Mouse (Mus musculus): Measurements from ENCODE around the gene Gm11564. TPM values are rescaled to one million over a fixed set of nuclear protein-coding genes. Genes with fewer than 3 reads are reported as not detected.
"Not testable (repeated sequence)": the region's sequence is repeated elsewhere in the genome, so short reads cannot be mapped to it uniquely, and the experiment has no call there.

Gm11564 gene
- not detected in 2 replicates for polyA plus RNA-seq (2014; fragmentation: Nextera tagmentation; extraction: Ambion mirVana)

DNA sequence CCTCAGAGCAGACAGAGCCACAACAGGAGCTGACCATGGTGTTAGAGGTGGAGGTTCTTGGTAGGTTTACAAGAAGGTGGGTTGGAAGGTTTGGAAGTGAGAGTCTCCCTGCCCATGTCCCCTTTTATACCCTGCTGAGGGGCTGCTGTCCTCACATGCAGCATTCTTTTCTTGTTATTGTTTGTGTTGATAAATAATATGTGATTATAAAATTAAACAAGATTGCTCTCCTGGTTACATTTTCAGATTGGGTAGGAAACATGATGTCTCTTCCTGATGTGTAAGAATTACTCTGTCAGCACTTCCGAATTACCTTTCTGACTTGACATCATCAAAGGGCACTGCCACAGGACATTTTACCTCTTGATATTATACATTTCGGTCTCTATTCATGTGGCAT, at the start of gene Gm11564:
Gene Gm11564 (minus strand): TSS at position 101 of the 400 bp plus-strand sequence.
- H3K36me3 ChIP-seq (ENCODE audit: control insufficient read depth, insufficient read depth, low read length); ATAC-seq (ENCODE audit: low read depth); H3K4me1 ChIP-seq (ENCODE audit: control insufficient read depth, insufficient read depth, low read length): not testable (repeated sequence)

DNA sequence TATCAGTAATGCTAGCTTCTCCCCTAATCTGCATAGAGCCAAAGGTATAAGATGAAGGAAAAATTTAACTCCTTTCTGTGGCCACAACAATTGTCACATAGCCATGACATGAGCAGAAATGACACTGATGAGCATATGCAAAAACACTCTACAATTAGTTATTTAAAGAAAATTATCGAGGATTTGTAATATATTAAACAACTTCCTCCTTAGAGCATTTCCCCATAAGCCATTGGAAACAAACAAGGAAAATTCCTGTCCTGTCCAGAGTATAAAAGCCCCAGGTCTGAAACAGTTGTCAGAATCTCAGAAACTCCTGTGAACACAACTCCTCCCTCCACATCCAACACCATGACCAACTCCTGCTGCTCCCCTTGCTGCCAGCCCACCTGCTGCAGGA, 48.7 kb upstream of the Gm11564 start, which contains the start of gene Gm11559:
Gene Gm11559 (plus strand): TSS at position 301 of the 400 bp plus-strand sequence.
- H3K27ac ChIP-seq (ENCODE audit: low read depth, low read length); H3K4me1 ChIP-seq (ENCODE audit: control insufficient read depth, insufficient read depth, low read length); H3K36me3 ChIP-seq (ENCODE audit: control insufficient read depth, insufficient read depth, low read length); H3K9me3 ChIP-seq (ENCODE audit: control insufficient read depth, low read length); H3K9ac ChIP-seq (replicated peaks; ENCODE audit: low read depth, low read length); ATAC-seq (ENCODE audit: low read depth); H3K4me3 ChIP-seq (ENCODE audit: low read depth, low read length); H3K27me3 ChIP-seq (ENCODE audit: control insufficient read depth, insufficient read depth, low read length); H3K4me2 ChIP-seq (ENCODE audit: low read depth, low read length): not testable (repeated sequence)
- WGBS: 63% methylated on average over 1 of the region's 1 CpGs

More for the DNA sequence above, at the start of gene Gm11564:
- H3K27ac ChIP-seq (ENCODE audit: low read depth, low read length); H3K4me3 ChIP-seq (ENCODE audit: low read depth, low read length); H3K27me3 ChIP-seq (ENCODE audit: control insufficient read depth, insufficient read depth, low read length); H3K9ac ChIP-seq (replicated peaks; ENCODE audit: low read depth, low read length); H3K9me3 ChIP-seq (ENCODE audit: control insufficient read depth, low read length); H3K4me2 ChIP-seq (ENCODE audit: low read depth, low read length): not testable (repeated sequence)
- WGBS: 89% methylated on average over 2 of the region's 2 CpGs

DNA sequence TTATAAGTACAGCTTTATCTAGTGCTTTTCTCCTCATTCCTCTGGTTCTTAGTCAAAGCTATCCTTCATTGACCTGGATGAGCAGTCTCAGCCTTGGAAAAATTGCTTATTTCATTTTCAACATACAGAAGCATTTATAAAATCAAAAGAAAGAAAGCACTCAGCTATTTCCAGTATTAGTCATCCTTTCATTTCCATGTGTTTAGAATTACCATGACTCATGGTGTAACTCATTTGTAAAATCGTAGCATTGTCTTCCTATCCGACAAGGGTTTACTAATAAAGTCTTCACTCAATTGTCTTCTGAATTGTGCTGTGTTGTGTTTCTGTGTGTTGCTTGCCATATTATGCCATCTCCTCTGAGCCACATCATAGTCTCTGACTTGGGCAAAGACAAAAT, 43.3 kb upstream of the Gm11564 start:
- ATAC-seq (ENCODE audit: low read depth): no peak
- Histone ChIP-seq H3K4me1 (ENCODE audit: control insufficient read depth, insufficient read depth, low read length) (no peaks in the 10 kb centered on the region), H3K27me3 (ENCODE audit: control insufficient read depth, insufficient read depth, low read length) (no peaks in the 10 kb centered on the region), H3K9ac (replicated peaks; ENCODE audit: low read depth, low read length) (no peak overlapping the region), H3K36me3 (ENCODE audit: control insufficient read depth, insufficient read depth, low read length) (no peaks in the 10 kb centered on the region), H3K4me3 (ENCODE audit: low read depth, low read length) (no peak overlapping the region), H3K27ac (ENCODE audit: low read depth, low read length) (no peak overlapping the region), H3K9me3 (ENCODE audit: control insufficient read depth, low read length) (no peaks in the 10 kb centered on the region), H3K4me2 (ENCODE audit: low read depth, low read length) (no peak overlapping the region)
- 80% methylated on average over 2 of the region's 2 CpGs for WGBS

DNA sequence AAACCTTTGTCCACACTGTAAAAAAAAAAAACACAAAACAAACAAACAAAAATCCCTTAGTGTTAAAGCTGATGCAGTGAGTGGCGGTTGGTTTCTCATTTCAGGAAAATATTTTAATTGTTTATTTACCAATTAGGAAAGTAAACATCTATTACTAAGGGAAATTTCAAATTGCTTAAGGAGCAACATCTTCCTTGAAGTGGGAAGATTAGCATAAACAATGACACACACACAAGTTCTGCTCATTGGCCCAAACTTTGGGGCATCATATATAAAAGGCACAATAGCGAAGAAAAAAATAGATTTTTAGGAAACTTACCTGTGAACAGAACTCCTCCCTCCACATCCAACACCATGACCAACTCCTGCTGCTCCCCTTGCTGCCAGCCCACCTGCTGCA, 42.2 kb upstream of the Gm11564 start, which contains the start of gene Gm11568:
Gene Gm11568 (plus strand): TSS at position 301 of the 400 bp plus-strand sequence.
- Histone ChIP-seq H3K4me3 (ENCODE audit: low read depth, low read length) (no peak within 1 kb of the TSS), H3K9ac (replicated peaks; ENCODE audit: low read depth, low read length) (no peak within 1 kb of the TSS), H3K4me2 (ENCODE audit: low read depth, low read length) (no peak within 1 kb of the TSS), H3K27ac (ENCODE audit: low read depth, low read length) (no peak within 1 kb of the TSS), H3K36me3 (ENCODE audit: control insufficient read depth, insufficient read depth, low read length) (no peaks in the 10 kb centered on the region), H3K27me3 (ENCODE audit: control insufficient read depth, insufficient read depth, low read length) (no peaks in the 10 kb centered on the region), H3K9me3 (ENCODE audit: control insufficient read depth, low read length) (no peaks in the 10 kb centered on the region), H3K4me1 (ENCODE audit: control insufficient read depth, insufficient read depth, low read length) (no peaks in the 10 kb centered on the region)
- no peak for ATAC-seq (ENCODE audit: low read depth)
- 92% methylated on average over 2 of the region's 2 CpGs for WGBS

DNA sequence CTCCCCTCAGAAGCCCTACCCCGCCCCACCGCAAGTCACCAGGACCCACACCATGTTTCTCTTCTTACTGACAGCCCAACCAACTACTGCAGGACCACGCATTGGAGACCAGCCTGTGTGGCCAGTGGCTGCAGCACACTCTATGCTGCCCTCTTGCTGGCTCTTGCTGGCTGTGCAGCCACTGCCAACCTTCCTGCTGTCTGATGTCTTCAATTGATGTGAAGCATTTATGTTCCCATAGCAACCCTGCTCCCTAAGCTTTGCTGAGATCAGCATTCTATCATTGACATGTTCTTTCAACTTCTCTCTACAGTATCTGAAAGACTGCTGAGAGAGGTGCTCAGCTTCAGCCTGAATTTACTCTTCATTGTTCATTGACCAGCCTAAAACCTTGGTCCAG, 38.7 kb upstream of the Gm11564 start:
- no peaks in the 10 kb centered on the region for H3K36me3 ChIP-seq (ENCODE audit: control insufficient read depth, insufficient read depth, low read length)
- no peak overlapping the region for H3K9ac ChIP-seq (replicated peaks; ENCODE audit: low read depth, low read length)
- 68% methylated on average over 3 of the region's 3 CpGs for WGBS
- H3K4me1 ChIP-seq (ENCODE audit: control insufficient read depth, insufficient read depth, low read length): no peaks in the 10 kb centered on the region
- ATAC-seq (ENCODE audit: low read depth): no peak
- H3K9me3 ChIP-seq (ENCODE audit: control insufficient read depth, low read length): no peaks in the 10 kb centered on the region
- H3K27me3 ChIP-seq (ENCODE audit: control insufficient read depth, insufficient read depth, low read length): no peaks in the 10 kb centered on the region
- no peak overlapping the region for H3K4me2 ChIP-seq (ENCODE audit: low read depth, low read length)
- H3K4me3 ChIP-seq (ENCODE audit: low read depth, low read length): no peak overlapping the region
- H3K27ac ChIP-seq (ENCODE audit: low read depth, low read length): no peak overlapping the region

DNA sequence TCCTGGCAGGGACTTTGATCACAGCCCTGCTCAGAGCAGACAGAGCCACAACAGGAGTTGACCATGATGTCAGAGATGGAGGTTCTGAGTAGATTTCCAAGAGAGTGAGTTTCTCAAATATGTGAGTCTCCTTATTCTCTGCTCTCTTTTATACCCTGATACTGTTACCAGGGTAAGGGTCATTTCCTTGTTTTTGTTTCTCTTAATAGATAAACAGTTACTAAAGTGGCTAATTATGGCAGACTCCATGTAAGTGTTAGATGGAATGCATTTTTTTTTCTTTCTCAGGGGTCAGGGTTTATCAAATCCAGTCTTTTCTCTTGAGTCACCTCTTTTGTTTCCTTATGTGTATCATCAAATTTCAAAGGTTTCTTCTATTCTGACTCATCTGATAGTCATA, 36.0 kb upstream of the Gm11564 start, which contains the start of gene Krtap4-16:
Gene Krtap4-16 (minus strand): TSS at position 101 of the 400 bp plus-strand sequence.
- no peaks in the 10 kb centered on the region for H3K27me3 ChIP-seq (ENCODE audit: control insufficient read depth, insufficient read depth, low read length)
- H3K36me3 ChIP-seq (ENCODE audit: control insufficient read depth, insufficient read depth, low read length): no peaks in the 10 kb centered on the region
- no peak within 1 kb of the TSS for H3K4me3 ChIP-seq (ENCODE audit: low read depth, low read length)
- no peak for ATAC-seq (ENCODE audit: low read depth)
- no peak within 1 kb of the TSS for H3K9ac ChIP-seq (replicated peaks; ENCODE audit: low read depth, low read length)
- H3K4me1 ChIP-seq (ENCODE audit: control insufficient read depth, insufficient read depth, low read length): no peaks in the 10 kb centered on the region
- H3K9me3 ChIP-seq (ENCODE audit: control insufficient read depth, low read length): no peaks in the 10 kb centered on the region
- H3K27ac ChIP-seq (ENCODE audit: low read depth, low read length): no peak within 1 kb of the TSS
- H3K4me2 ChIP-seq (ENCODE audit: low read depth, low read length): no peak within 1 kb of the TSS

DNA sequence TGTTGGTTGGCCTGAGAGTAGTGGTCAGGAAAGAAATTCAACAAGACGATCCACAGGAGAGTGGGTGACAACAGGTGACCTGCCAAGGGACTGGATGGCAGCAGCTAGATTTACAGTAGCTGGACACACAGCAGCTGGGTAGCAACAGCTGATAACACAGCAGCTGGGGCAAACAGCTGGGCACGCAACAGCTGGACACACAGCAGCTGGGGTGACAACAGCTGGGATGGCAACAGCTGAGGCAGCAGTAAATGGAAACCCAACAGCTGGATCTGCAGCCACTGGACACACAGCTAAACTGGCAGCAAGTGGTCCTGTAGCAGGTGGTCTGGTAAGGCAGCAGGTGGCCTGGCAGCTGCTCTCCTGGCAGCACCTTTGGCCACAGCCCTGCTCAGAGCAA, 31.3 kb upstream of the Gm11564 start:
- Histone ChIP-seq H3K27me3 (ENCODE audit: control insufficient read depth, insufficient read depth, low read length) (no peaks in the 10 kb centered on the region), H3K4me1 (ENCODE audit: control insufficient read depth, insufficient read depth, low read length) (no peaks in the 10 kb centered on the region), H3K27ac (ENCODE audit: low read depth, low read length) (no peak overlapping the region), H3K9ac (replicated peaks; ENCODE audit: low read depth, low read length) (no peak overlapping the region), H3K36me3 (ENCODE audit: control insufficient read depth, insufficient read depth, low read length) (no peaks in the 10 kb centered on the region), H3K9me3 (ENCODE audit: control insufficient read depth, low read length) (no peaks in the 10 kb centered on the region), H3K4me2 (ENCODE audit: low read depth, low read length) (no peak overlapping the region), H3K4me3 (ENCODE audit: low read depth, low read length) (no peak overlapping the region)
- ATAC-seq (ENCODE audit: low read depth): no peak
- WGBS: 91% methylated on average over 2 of the region's 2 CpGs

DNA sequence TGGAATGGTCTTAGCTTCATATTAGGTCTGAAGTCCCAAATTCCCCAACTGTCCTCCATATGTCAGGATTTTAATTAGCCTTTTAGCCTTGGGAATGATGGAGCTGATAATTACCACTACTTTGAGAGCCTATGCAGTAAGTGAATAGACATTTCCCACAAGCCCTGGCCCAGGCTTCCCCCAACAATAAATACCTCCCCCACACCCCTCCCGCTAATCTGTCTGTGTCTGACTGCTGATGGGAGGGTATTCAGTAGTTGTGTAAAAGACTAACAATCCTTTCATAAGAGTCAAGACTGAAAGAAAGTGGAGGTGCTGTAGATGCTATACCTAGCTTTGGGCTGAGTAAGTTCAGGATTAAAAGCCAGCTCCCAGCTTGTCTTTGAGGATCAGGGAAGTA, 26.7 kb upstream of the Gm11564 start:
- WGBS: 10% methylated on average over 1 of the region's 1 CpGs
- Histone ChIP-seq H3K4me2 (ENCODE audit: low read depth, low read length) (no peak overlapping the region), H3K4me3 (ENCODE audit: low read depth, low read length) (no peak overlapping the region), H3K9me3 (ENCODE audit: control insufficient read depth, low read length) (no peaks in the 10 kb centered on the region), H3K27ac (ENCODE audit: low read depth, low read length) (no peak overlapping the region), H3K36me3 (ENCODE audit: control insufficient read depth, insufficient read depth, low read length) (no peaks in the 10 kb centered on the region), H3K27me3 (ENCODE audit: control insufficient read depth, insufficient read depth, low read length) (no peaks in the 10 kb centered on the region), H3K4me1 (ENCODE audit: control insufficient read depth, insufficient read depth, low read length) (no peaks in the 10 kb centered on the region), H3K9ac (replicated peaks; ENCODE audit: low read depth, low read length) (no peak overlapping the region)
- ATAC-seq (ENCODE audit: low read depth): no peak

DNA sequence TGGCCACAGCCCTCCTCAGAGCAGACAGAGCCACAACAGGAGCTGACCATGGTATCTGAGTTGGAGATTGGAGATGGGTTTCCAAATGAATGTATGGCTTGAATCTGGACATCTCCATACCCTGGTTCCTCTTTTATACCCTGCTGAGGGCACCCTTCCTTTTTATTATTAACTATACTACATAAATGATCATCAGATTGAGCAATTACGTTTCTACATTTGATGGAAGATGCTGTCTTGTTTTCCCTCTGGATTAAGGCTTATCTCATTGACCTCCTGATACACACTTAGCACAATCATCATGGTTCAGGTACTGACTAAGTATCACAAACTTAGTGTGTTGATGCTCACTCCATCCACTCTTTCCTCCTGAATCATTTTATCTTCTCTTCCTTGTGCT, 22.5 kb upstream of the Gm11564 start, which contains the start of gene 2300003K06Rik:
Gene 2300003K06Rik (minus strand): TSS at position 101 of the 400 bp plus-strand sequence.
- 81% methylated on average over 1 of the region's 1 CpGs for WGBS
- ATAC-seq (ENCODE audit: low read depth): no peak

More for the DNA sequence above, 22.5 kb upstream of the Gm11564 start, which contains the start of gene 2300003K06Rik:
- Histone ChIP-seq H3K4me2 (ENCODE audit: low read depth, low read length) (no peak within 1 kb of the TSS), H3K36me3 (ENCODE audit: control insufficient read depth, insufficient read depth, low read length) (no peaks in the 10 kb centered on the region), H3K27ac (ENCODE audit: low read depth, low read length) (no peak within 1 kb of the TSS), H3K9ac (replicated peaks; ENCODE audit: low read depth, low read length) (no peak within 1 kb of the TSS), H3K4me3 (ENCODE audit: low read depth, low read length) (no peak within 1 kb of the TSS), H3K4me1 (ENCODE audit: control insufficient read depth, insufficient read depth, low read length) (no peaks in the 10 kb centered on the region), H3K27me3 (ENCODE audit: control insufficient read depth, insufficient read depth, low read length) (no peaks in the 10 kb centered on the region), H3K9me3 (ENCODE audit: control insufficient read depth, low read length) (no peaks in the 10 kb centered on the region)
